Mouse (Mus musculus) B cell, adult 2 months (primary cell): ENCODE measurements around the gene Dglucy.

Experiments
- DNase-seq, 2 experiments: peaks; one replicate each; pipeline ENCODE4 v3.0.0; 2022

Gene Dglucy

GRCm38 (mm10) chr12:100778934-100779865 lies at the start of gene Dglucy:
Dglucy (plus strand) TSS chr12:100779057.
- peak; percentile 45 to 54 for DNase-seq

DNA sequence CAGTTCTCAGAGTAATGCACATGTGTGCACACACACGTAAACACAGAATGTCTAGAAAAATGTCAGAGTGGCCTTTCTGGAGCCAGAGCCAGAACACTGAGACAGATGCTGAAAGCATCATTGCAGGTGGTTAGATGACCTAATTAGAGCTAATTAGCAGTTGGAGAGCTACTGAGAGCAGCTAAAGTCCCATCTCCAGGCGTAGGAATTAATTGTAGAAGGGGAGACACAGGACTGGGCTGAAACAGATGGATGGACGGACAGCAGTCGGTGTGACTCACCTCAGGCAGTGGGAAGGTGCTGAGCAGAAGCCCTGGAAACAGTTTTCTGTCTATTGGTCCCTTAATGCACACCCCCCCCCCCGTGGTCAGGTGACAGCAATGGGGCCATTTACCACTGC lies 43.7 kb upstream of the Dglucy start:
- DNase-seq = no peak

DNA sequence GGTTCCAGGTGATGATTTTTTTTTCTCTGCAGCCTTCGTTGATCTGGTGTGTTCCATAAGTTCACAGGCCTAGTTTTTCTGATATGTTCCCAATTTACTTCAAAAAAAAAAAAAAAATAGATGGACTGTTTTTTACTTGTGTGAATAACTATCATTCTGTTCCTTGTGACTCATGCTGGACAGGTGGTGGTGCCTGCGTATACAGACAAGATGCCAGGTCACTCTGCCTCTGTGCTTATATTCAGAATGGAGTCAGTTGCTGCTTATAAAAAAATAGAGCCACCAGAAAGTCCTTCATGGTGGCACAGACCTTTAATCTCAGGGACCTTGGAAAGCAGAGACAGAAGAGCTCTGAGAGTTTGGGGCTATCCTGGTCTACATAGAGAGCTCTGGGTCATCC lies 43.3 kb upstream of the Dglucy start:
- no peak for DNase-seq

GRCm38 (mm10) chr12:100738498-100738897 lies 40.4 kb upstream of the Dglucy start:
- DNase-seq = no peak

DNA sequence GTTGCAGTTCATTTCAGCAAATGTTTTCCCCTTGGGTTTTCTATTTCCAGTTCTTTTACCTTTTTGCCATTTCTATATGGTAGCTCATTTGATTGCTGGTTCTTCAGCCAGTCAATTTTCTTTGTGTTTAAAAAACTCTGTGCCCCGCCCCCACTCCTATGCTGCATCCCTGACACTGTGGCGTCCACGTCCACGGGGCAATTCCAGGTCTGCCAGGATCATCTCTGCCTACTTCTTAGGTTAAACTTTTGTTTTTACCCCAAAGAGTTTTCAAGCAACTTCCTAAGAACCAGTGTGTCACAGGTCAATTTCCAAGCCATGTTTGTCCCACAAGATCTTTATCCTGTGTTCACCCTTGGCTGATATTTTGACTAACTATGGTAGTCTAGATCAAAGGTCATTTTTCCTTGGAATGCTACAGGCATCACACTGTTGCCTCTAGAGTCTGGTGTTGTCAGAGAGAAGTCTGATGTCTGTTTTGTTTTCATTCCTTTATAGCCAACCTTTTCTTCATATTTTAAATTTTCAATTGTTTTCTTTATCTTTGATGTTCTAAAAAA lies 39.8 kb upstream of the Dglucy start:
- no peak for DNase-seq

GRCm38 (mm10) chr12:100740313-100740712 lies 38.5 kb upstream of the Dglucy start:
- no peak for DNase-seq

DNA sequence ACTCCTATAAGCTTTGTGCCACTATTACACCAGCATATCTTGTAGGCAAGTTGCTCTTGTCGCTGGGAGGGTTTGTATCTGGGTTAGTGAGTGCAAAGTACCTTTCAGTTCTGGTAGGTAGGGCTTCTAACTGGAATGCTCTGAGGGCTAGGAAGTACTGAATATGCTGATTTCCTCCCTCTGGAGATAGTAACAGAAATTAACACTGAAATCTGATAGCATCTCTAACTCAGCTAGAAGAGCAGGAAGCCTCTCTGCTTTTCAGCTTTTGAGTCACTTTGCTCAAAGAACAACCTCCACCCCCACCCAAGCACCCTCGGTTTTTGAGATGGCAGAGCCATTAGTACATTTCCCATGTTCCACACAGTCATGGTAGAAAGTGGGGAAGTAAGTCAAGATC lies 36.4 kb upstream of the Dglucy start:
- no peak for DNase-seq

DNA sequence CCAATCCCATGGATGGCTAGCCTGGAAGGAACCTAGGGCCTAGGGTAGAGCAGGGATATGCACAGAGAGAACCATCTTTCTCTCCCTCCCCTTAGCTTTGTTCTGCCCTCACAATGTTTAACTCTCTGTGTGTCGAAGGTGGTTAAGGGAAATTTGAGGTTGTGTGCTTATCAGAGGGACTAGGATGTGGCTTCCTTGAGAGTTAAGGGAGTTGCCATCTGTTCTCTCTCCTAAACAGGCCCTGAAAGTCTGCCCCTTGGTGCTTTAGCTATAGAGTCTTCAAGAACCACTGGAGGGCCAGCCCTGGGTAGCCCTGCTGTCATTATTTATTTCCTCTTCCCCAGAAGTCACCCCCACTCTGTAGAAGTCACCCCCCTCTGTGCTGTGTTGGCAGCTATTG lies 25.9 kb upstream of the Dglucy start:
- DNase-seq = no peak

DNA sequence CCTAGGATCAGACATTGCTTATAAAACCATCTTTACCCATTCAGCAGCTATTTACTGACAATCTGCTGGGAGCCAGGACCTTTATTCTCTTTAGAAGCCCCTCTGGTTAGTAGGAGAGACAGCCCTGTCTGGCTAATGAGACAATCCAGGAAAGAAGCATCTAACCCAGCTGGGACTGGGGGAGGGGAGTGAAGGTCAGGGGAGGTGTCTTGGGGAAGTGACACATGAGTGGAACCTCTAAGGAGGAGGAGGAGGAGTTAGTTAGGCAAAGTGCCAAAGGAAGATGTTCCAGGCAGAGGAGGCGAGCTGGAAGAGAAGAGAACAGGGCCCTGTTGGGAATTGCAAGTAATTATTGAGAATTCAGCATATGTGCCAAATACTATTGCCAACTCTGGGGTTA lies 25.1 kb upstream of the Dglucy start:
- no peak for DNase-seq

GRCm38 (mm10) chr12:100757427-100757826 lies 21.4 kb upstream of the Dglucy start:
- DNase-seq = no peak

DNA sequence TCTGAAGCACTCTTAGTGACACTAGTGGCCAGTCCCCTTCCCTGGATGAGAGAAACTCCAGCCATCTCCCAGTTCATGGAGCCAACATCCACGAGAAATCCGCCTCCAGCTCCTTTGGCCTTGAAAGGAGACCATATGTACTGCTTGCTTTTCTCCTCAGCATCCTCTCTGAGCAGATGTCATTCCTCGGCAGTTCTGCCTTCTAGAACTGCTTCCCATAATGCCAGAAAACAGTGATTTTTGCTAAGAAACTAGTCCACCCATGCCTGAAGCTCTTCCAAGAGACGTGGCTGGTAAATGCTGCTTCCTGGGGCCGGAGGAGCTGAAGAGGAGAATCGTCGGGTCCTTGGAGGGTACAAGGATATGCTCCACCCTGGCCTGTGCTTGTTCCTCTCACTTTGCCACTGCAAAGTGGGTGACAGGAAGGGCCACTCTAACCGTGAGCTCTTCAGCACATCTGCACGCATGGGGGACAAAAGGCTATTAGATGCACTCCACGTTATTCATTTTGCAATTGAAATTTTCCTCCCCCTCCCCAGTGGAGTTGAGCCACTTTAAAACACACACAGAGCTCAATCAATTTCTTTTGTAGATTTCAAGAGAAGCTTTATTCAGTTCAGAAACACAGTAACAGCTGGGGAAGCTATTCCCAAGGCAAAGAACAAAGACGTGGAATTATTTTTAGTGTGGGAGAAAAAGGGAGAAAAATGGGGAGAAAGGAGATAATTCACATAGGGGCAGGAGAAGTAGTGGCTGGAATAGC lies 16.0 kb upstream of the Dglucy start:
- no peak for DNase-seq

DNA sequence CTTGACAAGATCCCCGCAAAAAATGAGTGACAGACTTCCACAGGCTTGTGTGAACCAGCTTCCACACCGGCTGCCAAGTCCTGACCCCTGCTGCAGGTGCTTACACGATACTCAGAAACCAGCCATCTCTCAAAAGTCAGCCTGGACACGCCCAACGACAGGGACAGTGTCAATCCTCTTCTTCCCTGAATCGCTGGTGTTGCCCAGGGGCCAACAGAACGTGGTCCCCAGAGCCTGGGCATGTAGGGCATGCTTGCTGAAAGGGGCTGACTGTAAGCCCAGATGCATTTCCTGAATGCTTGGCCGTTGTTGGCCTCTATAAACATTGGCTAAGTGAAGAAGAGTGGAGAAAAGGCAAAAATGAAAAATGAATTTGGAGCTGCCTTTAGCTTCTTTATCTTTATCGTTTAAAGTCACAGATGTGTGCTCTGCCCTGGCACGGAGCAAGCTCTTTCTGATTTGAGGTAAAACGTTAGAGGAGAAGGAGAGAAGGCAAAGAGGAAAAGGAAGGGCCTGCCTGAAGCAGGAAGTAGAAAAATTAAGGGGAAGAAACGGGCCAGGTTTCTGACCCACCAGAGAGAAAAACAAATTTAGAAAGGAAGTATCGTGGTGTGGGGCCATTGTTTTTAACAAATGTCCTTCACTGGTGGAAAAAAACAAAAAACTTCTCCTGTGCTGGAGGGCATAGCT lies 14.4 kb upstream of the Dglucy start:
- peak; percentile 14 to 23 for DNase-seq

- DNase-seq = no peak
These were observed 9.0 kb upstream of the Dglucy start for GRCm38 (mm10) chr12:100769871-100770270.

- no peak for DNase-seq
These were observed 8.1 kb upstream of the Dglucy start for GRCm38 (mm10) chr12:100770765-100771164.

DNA sequence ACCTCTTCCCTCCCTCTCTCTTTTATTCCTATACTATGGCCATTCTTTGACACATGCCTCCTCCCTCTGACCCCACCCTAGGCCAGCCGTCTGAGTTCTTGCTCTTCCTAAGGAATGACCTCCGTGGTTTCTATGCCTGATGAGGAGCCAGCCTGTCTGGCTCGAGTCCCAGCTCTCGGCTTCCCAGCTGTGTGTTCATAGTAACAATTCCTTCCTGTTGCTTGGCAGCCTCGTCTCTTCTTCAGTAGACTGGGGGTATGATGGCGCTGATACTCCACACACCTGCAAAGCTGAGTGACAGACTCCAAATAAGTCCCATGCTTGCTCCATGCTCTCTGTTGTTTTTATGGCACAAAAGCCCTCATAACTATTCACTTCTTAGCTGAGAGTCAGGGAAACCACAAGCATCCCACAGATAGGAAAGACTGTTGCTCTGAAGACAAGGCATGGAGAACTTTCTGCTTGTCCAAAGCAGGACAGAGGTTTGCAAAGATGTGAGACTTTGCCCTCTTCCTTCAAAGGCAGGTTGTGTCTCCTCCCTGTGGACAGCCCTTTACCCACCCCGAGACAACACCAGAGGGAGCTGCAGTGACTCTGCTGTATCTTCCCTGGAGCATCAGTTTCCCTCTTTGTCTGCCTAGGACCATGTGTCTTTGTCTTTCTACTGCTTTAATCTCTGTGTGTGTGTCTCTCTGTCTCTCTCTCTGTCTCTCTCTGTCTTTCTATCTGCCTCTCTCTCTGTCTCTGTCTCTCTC lies 6.5 kb upstream of the Dglucy start:
- DNase-seq = peak in 1 of 2 experiments; percentile 20

- DNase-seq = no peak
These were observed 4.1 kb upstream of the Dglucy start for GRCm38 (mm10) chr12:100774756-100775155.

GRCm38 (mm10) chr12:100775291-100775690 lies 3.6 kb upstream of the Dglucy start:
- DNase-seq = no peak

- peak in 1 of 2 experiments; percentile 25 for DNase-seq
These were observed 2.8 kb upstream of the Dglucy start for GRCm38 (mm10) chr12:100775911-100776581.

DNA sequence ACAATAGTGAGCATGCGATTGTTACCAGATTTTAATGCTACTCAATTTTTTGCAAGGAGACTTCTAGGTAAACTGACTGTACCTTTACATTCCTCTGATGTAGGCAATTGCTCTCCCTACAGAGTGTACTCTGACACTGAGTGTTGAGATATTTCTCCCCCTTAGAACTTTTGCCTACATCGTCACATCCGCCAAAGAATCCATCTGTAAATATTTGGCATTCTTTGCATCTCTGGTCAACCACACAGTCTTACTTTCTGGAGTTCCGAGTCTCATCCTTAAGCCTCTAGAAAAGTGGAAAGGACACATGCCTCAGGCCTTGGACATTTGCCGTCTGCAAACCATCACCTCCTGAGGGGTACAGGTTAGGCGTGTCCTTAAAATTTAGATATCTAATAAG lies 1.9 kb upstream of the Dglucy start:
- no peak for DNase-seq

- peak; percentile 19 to 37 for DNase-seq
These were observed 452 bp upstream of the Dglucy start for GRCm38 (mm10) chr12:100778276-100778933.

- no peak for DNase-seq
These were observed 1.6 kb downstream of the Dglucy start for GRCm38 (mm10) chr12:100780416-100780815.
